Mouse (Mus musculus) megakaryocyte, embryonic 14.5 days (primary cell): ENCODE results near the gene Mypop. TPM values are rescaled to one million over a fixed set of nuclear protein-coding genes. Genes with fewer than 3 reads are reported as not detected.

Experiments
- H3K27me3 ChIP-seq: replicated peaks from 2 replicates; pipeline ENCODE3; 2012; ENCODE audit warnings: inconsistent platforms
- H3K36me3 ChIP-seq: replicated peaks from 2 replicates; pipeline ENCODE3; 2012; ENCODE audit warnings: low read length, inconsistent platforms, mixed read lengths
- H3K4me1 ChIP-seq: 2 replicates; pipeline ENCODE4 v1.6.1; 2012; ENCODE audit warnings: inconsistent platforms
- H3K4me3 ChIP-seq: replicated peaks from 2 replicates; pipeline ENCODE3; 2012; ENCODE audit warnings: moderate library complexity, mild to moderate bottlenecking, inconsistent platforms
- H3K9me3 ChIP-seq: 2 replicates; pipeline ENCODE4 v1.6.1; 2012; ENCODE audit warnings: inconsistent platforms
- FLI1 ChIP-seq: IDR thresholded peaks from 2 replicates; pipeline ENCODE4 v1.6.1; 2012; ENCODE audit warnings: low read length, inconsistent platforms, mixed read lengths
- GATA1 ChIP-seq: IDR thresholded peaks from 3 replicates; pipeline ENCODE4 v1.6.1; 2012; ENCODE audit warnings: mixed read lengths, low read length, inconsistent platforms, borderline replicate concordance
- polyA plus RNA-seq: library from polyadenylated mRNA; stranded (reverse); fragments of >175 nt; gene quantifications from 2 replicates; pipeline ENCODE4 v1.2.3, GENCODE M21; 2012; ENCODE audit warnings: low replicate concordance; ENCODE audit not compliant: insufficient read depth

The Mypop gene
- polyA plus RNA-seq, 1 experiment, result 2.5 TPM

DNA sequence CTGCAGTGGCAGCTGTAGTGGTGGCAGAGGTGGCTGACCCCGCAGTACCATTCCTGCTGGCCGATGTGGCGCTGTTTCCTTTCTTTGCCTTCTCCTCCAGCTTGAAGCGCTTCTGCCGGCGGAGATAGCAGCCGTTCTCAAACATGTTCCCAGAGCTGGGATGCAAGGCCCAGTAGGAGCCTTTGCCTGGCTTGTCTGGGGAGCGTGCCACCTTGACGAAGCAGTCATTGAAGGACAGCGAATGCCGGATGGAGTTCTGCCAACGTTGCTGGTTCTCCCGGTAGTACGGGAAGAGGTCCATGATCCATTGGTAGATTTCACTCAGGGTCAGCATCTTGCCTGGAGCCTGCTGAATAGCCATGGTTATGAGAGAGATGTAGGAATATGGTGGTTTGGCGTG is 23.4 kb downstream of the Mypop start:
- Histone ChIP-seq H3K27me3 (peaks cover 16% of the 10 kb centered on the region), H3K4me1 (peaks cover 25% of the 10 kb centered on the region), H3K4me3 (no peak overlapping the region), H3K9me3 (no peaks in the 10 kb centered on the region), H3K36me3 (no peaks in the 10 kb centered on the region)
- TF ChIP-seq GATA1 (no peak), FLI1 (no peak)

DNA sequence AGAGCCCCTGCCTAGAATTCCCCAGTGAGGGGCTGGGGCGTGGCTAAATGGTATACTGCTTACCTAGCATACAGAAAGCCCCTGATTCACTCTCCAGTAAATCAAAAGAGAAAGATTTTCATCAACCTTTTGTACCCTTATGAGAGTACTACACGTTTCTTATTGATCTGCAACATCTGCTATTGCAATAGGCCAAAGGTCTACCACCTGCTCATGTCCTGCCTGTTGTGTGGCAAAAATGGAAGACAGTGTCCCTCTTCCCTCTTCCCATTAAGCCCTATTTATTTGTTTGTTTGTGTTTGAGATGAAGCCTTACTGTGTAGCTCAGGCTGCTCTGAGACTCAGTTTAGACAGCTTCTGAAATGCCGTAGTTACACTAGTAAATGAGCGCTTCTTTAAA is 25.0 kb downstream of the Mypop start:
- Histone ChIP-seq H3K9me3 (no peaks in the 10 kb centered on the region), H3K27me3 (peaks cover 29% of the 10 kb centered on the region), H3K4me1 (peaks cover 29% of the 10 kb centered on the region), H3K36me3 (no peaks in the 10 kb centered on the region), H3K4me3 (no peak overlapping the region)
- no peak for TF ChIP-seq GATA1
- TF ChIP-seq FLI1, result no peak

DNA sequence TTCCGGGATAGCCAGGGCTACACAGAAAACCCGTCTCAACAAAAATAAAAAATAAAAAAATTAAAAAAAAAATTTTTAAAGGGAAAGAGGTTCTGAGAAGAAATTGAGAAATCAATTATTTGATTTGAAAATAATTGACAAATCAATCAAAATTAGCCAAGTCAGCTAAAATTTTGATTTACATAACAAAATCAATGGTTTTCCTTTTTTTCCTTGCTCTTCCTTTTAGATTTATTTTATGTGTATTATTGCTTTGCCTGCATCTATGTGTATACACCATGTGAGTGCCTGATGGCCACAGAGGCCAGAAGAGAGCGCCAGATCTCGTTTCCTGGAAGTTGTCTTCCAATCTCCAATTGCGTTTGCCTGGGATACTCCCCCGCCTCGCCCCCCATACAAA is 26.9 kb downstream of the Mypop start:
- TF ChIP-seq FLI1 (no peak), GATA1 (no peak)
- no peaks in the 10 kb centered on the region for H3K9me3 ChIP-seq
- no peak overlapping the region for H3K4me3 ChIP-seq
- no peaks in the 10 kb centered on the region for H3K36me3 ChIP-seq
- H3K27me3 ChIP-seq, result peaks cover 43% of the 10 kb centered on the region
- H3K4me1 ChIP-seq, result peaks cover 28% of the 10 kb centered on the region

DNA sequence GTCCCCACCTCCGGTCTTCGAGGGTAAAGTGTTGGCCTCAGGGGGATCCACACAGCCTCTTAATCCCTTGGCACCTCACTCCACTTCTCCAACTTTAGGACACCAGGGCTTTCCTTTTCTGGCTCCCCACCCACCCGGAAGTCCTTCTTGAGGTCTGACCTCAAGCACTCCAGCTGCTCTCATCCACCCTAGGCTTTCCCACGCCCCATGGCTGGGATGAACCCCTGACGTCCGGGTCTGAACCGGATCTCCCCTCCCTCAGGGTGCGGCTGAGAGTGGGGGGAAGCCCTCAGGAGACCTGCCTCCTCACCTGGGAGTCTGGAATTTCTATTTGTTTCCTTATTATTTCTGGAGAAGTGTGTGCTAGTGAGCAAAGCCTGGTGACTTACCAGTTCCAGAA is 30.0 kb downstream of the Mypop start:
- TF ChIP-seq GATA1, result no peak
- TF ChIP-seq FLI1, result no peak
- Histone ChIP-seq H3K27me3 (peaks cover 36% of the 10 kb centered on the region), H3K36me3 (no peaks in the 10 kb centered on the region)

DNA sequence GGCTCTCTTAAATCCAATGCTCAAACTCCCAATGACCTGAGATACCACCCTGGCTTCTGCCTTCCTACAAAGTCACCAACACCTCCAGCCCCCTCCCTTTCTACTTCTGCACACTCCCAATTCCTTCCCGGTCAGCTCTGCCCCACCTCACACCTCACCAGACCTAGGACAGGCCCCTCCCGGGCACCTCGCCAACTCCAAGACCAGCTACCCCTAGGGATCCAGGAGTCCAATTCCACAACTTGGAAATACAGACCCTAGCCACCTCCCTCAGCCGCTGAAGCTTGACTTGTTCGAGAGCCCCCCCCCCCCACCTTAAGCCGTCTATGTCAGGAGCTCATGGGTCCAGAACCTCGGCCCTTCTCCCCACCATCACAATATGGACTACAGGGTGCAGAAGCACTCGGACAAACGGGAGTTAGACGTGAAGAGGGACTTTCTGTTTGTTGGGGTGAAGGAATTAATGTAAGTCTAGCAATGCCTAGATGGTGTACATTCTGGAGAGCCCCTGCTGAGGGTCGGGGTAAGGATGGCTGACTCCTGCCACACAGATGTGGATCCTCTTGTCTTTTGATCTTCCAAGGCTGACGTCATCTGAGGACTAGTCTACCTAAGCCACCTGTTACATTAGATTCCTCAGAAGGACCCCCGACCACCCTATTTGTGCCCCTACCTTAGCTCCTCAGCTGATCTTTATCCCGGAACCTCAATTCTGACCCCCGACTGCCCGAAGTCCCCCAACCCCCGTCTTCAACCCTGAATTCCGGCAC is 31.3 kb downstream of the Mypop start:
- Histone ChIP-seq H3K36me3 (no peaks in the 10 kb centered on the region), H3K4me1 (peaks cover 63% of the 10 kb centered on the region), H3K4me3 (no peak overlapping the region), H3K27me3 (peaks cover 36% of the 10 kb centered on the region), H3K9me3 (no peaks in the 10 kb centered on the region)
- TF ChIP-seq GATA1 (no peak), FLI1 (no peak)

More for the DNA sequence above, 30.0 kb downstream of the Mypop start:
- Histone ChIP-seq H3K4me3 (peak overlapping the region; percentile 57), H3K4me1 (peaks cover 52% of the 10 kb centered on the region), H3K9me3 (no peaks in the 10 kb centered on the region)

DNA sequence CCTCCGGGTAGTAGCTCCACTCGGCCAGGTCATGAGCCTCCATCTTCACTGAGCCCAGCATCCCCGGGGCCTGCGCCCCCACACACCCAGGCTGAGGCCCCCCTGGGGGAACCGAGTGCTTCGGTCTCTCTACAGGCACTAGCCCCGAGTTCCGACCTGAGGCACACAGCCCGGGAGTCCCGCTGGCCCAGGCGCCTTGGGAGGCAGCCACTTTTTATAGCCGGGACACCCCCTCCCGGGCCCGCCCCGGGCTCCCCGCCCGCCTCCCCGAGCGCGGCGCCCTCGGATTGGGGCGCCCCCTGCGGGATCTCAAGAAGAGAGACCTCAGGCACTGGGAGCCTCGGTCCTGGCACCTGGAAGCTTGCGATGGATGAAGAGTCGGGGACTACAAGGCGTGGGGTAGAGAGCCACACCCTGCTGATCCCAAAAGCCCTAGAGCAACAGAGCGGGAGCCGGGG is 32.3 kb downstream of the Mypop start, which contains the start of gene Foxa3:
Foxa3 (minus strand) TSS at position 182 of the 458 bp plus-strand sequence.
- peak within 1 kb of the TSS; percentile 95 for H3K4me3 ChIP-seq
- TF ChIP-seq GATA1, result no peak
- TF ChIP-seq FLI1, result no peak

DNA sequence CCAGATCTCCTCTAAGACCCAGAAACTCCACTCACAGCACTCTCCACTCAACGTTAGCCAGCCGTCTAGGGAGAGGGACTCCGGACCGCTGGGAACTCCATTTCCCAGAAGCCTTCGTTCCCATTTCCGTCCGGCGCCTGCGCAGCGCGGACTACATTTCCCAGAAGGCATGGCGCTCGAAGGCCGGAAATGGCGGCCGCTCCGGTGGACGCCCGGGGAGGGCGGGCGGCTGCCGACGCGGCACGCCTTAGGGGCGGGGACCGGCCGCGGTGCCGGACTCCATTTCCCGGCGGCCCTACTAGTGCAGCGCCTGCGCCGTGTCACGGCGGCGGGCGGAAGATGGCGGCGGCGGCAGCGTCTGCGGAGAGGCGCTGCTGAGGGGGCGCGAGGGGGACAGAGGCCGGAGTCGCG is 33.1 kb downstream of the Mypop start, which contains the start of gene Sympk:
Sympk (plus strand) TSS at position 282 of the 411 bp plus-strand sequence.
- Histone ChIP-seq H3K27me3 (peaks cover 34% of the 10 kb centered on the region), H3K4me3 (peak within 1 kb of the TSS; percentile 95)

More for the DNA sequence above, 32.3 kb downstream of the Mypop start, which contains the start of gene Foxa3:
- Histone ChIP-seq H3K4me1 (peaks cover 71% of the 10 kb centered on the region), H3K27me3 (peaks cover 36% of the 10 kb centered on the region), H3K9me3 (no peaks in the 10 kb centered on the region), H3K36me3 (peaks cover 4% of the 10 kb centered on the region)

DNA sequence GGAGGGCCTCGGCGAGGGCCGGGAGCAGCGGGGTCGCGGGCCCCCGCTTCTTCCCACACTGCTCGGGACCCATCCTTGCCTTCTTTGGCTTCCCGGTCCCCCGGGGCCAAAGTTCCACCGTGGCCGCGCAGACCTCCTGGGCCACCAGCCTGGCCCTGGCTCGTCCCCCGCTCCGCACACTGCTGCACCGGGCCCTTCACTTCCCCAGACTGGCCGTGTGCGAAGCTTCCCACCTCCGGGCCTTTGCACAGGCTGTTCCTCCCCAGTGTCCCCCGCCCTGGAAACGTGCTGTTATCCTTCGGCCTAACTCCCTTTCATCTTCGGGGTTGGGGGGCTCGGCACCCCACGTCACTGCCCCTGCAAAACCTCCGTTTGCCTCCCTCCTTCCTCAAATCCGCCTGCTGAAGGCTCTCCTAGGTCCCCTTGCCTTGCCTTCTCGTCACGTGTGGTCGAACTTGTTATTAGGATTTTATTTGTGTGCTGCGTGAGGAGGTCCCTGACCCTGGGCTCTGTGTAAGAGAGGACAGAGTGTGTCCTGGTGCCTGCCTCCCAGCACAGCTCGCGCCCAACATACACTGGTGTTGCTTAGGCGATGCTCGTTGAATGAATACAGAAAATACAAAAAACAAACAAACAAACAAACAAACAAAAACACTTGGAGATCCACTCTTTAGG is 33.7 kb downstream of the Mypop start:
- Histone ChIP-seq H3K4me1 (peaks cover 76% of the 10 kb centered on the region), H3K9me3 (no peaks in the 10 kb centered on the region), H3K36me3 (peaks cover 17% of the 10 kb centered on the region), H3K4me3 (peak overlapping the region; percentile 95), H3K27me3 (peaks cover 31% of the 10 kb centered on the region)
- no peak for TF ChIP-seq FLI1
- no peak for TF ChIP-seq GATA1

More for the DNA sequence above, 33.1 kb downstream of the Mypop start, which contains the start of gene Sympk:
- Histone ChIP-seq H3K36me3 (peaks cover 11% of the 10 kb centered on the region), H3K4me1 (peaks cover 76% of the 10 kb centered on the region), H3K9me3 (no peaks in the 10 kb centered on the region)
- TF ChIP-seq FLI1, result peak; percentile 85
- no peak for TF ChIP-seq GATA1

DNA sequence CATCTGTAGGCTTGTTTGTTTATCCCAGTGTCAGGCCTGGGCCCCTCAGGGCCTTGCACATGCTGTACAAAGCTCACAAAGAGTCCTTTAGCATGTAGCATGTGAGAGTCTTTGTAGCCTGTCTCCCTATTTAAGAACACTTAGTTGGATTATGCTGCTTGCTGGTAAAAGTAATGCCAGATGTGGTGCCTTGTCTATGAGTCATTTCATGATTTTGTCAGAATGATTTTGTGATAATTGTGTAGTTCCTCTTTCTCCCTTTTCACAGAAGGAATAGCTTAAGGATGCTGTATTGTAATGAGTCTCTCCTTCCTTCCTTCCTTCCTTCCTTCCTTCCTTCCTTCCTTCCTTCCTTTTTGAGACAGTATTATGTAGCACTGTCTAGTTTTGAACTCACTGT is 37.0 kb downstream of the Mypop start:
- Histone ChIP-seq H3K4me1 (peaks cover 54% of the 10 kb centered on the region), H3K4me3 (no peak overlapping the region), H3K9me3 (no peaks in the 10 kb centered on the region), H3K27me3 (peaks cover 5% of the 10 kb centered on the region), H3K36me3 (peaks cover 49% of the 10 kb centered on the region)
- TF ChIP-seq FLI1 (no peak), GATA1 (no peak)
